Mouse (Mus musculus): ENCODE results near the gene Psmd2. TPM values are rescaled to one million over a fixed set of nuclear protein-coding genes. Genes with fewer than 3 reads are reported as not detected.

Psmd2 gene
- polyA plus RNA-seq, 1 experiment from 2014 or later, result 339 TPM

MicroRNAs encoded within 50 kb of the gene (microRNA counts, 519-probe panel; counts per million panel counts)
- 3,077 counts per million, percentile 71 among the panel's probes with 10 or more counts for microRNA mmu-miR-1224

Small RNA genes lying within 50 kb of the gene (microRNA-seq; reads per million reads assigned to microRNA genes)
- gene Mir1224, result 3.7 reads per million, percentile 15 among the genes with 10 or more reads in this experiment

Other genes with a start within 250 kb of the Psmd2 start
- gene Abcc5, start 225.3 kb upstream of the Psmd2 start, polyA plus RNA-seq (2015; fragmentation: Nextera tagmentation; extraction: Ambion mirVana), result 77.0 and 88.5 TPM in 2 replicates
- gene Eif2b5, start 152.8 kb upstream of the Psmd2 start, polyA plus RNA-seq (2015; fragmentation: Nextera tagmentation; extraction: Ambion mirVana), result 96.6 and 114 TPM in 2 replicates
- gene Dvl3, start 134.7 kb upstream of the Psmd2 start, polyA plus RNA-seq (2015; fragmentation: Nextera tagmentation; extraction: Ambion mirVana), result 26.7 and 27.1 TPM in 2 replicates
- 610 and 646 TPM in 2 replicates for gene Ap2m1, start 116.2 kb upstream of the Psmd2 start, polyA plus RNA-seq (2015; fragmentation: Nextera tagmentation; extraction: Ambion mirVana)
- gene Abcf3, start 103.1 kb upstream of the Psmd2 start, polyA plus RNA-seq (2015; fragmentation: Nextera tagmentation; extraction: Ambion mirVana), result 65.0 and 77.4 TPM in 2 replicates
- gene Vwa5b2, start 62.2 kb upstream of the Psmd2 start, polyA plus RNA-seq (2015; fragmentation: Nextera tagmentation; extraction: Ambion mirVana), result 1.6 and 2.8 TPM in 2 replicates
- gene Eef1akmt4, start 40.1 kb upstream of the Psmd2 start, polyA plus RNA-seq (2015; fragmentation: Nextera tagmentation; extraction: Ambion mirVana), result 30.9 and 33.5 TPM in 2 replicates
- 0.41 TPM in 1 of 2 replicates, not detected in the other for gene Gm49333, start 40.0 kb upstream of the Psmd2 start, polyA plus RNA-seq (2015; fragmentation: Nextera tagmentation; extraction: Ambion mirVana)
- gene Alg3, start 39.9 kb upstream of the Psmd2 start, polyA plus RNA-seq (2015; fragmentation: Nextera tagmentation; extraction: Ambion mirVana), result 37.1 and 39.4 TPM in 2 replicates
- 1.3 and 1.5 TPM in 2 replicates for gene Camk2n2, start 30.4 kb upstream of the Psmd2 start, polyA plus RNA-seq (2015; fragmentation: Nextera tagmentation; extraction: Ambion mirVana)
- gene Ece2, start 21.8 kb upstream of the Psmd2 start, polyA plus RNA-seq (2015; fragmentation: Nextera tagmentation; extraction: Ambion mirVana), result 9.1 and 9.2 TPM in 2 replicates
- gene Eif4g1, start 16.7 kb downstream of the Psmd2 start, polyA plus RNA-seq (2015; fragmentation: Nextera tagmentation; extraction: Ambion mirVana), result 179 and 199 TPM in 2 replicates
- gene Fam131a, start 41.6 kb downstream of the Psmd2 start, polyA plus RNA-seq (2015; fragmentation: Nextera tagmentation; extraction: Ambion mirVana), result 7.0 and 7.2 TPM in 2 replicates
- 110 and 112 TPM in 2 replicates for gene Polr2h, start 66.0 kb downstream of the Psmd2 start, polyA plus RNA-seq (2015; fragmentation: Nextera tagmentation; extraction: Ambion mirVana)
- gene Clcn2, start 66.1 kb downstream of the Psmd2 start, polyA plus RNA-seq (2015; fragmentation: Nextera tagmentation; extraction: Ambion mirVana), result 15.7 and 18.9 TPM in 2 replicates
- 3.4 and 4.5 TPM in 2 replicates for gene Chrd, start 81.5 kb downstream of the Psmd2 start, polyA plus RNA-seq (2015; fragmentation: Nextera tagmentation; extraction: Ambion mirVana)
- 1.00 and 1.2 TPM in 2 replicates for gene Thpo, start 82.9 kb downstream of the Psmd2 start, polyA plus RNA-seq (2015; fragmentation: Nextera tagmentation; extraction: Ambion mirVana)